Mouse (Mus musculus) gastrocnemius, postnatal 36 days (tissue): ENCODE results near the gene Rnft1. TPM values are rescaled to one million over a fixed set of nuclear protein-coding genes. Genes with fewer than 3 reads are reported as not detected.
A peak's percentile ranks its signal among the peaks of the same experiment; 100 is the strongest.
"Not testable (repeated sequence)": the region's sequence is repeated elsewhere in the genome, so short reads cannot be mapped to it uniquely, and the experiment has no call there.

ENCODE experiments used
- DNase-seq, 2 experiments: peaks; one replicate each; pipeline ENCODE4 v3.0.0; 2022
- intact Hi-C: fragments of 180-260 bp; cut with DNase I; formaldehyde crosslinking; loops from one replicate; pipeline ENCODE4 v1.15.1; 2025
- total RNA-seq, 2 experiments: library from RNA; stranded (reverse); gene quantifications; 2 replicates each; pipeline ENCODE4 v1.2.3; 2021

Gene Rnft1
- total RNA-seq, 2 experiments from 2014 or later = 39.5 to 42.6 TPM

- intact Hi-C loops = loop anchor here (5.0 kb wide), 1 partner anchor 231 kb away; no protein-coding TSS in a partner anchor
- DNase-seq = no peak
These were observed 23.5 kb downstream of the Rnft1 start for GRCm38 (mm10) chr11:86507991-86508390.

GRCm38 (mm10) chr11:86516620-86517019, 32.2 kb downstream of the Rnft1 start:
- intact Hi-C loops = no loop called here
- DNase-seq = no peak

- intact Hi-C loops = no loop called here
- no peak for DNase-seq
These were observed 32.8 kb downstream of the Rnft1 start for GRCm38 (mm10) chr11:86517229-86517628.

GRCm38 (mm10) chr11:86519751-86520150, 35.3 kb downstream of the Rnft1 start:
- intact Hi-C loops = no loop called here
- DNase-seq = no peak

GRCm38 (mm10) chr11:86527528-86527927, 43.1 kb downstream of the Rnft1 start:
- DNase-seq = no peak
- intact Hi-C loops = no loop called here

- no peak for DNase-seq
These were observed 48.4 kb downstream of the Rnft1 start for GRCm38 (mm10) chr11:86532834-86533233.

GRCm38 (mm10) chr11:86533302-86533701, 48.8 kb downstream of the Rnft1 start:
- DNase-seq, intact Hi-C loops: not testable (repeated sequence)

More at GRCm38 (mm10) chr11:86532834-86533233, 48.4 kb downstream of the Rnft1 start:
- intact Hi-C loops = no loop called here

GRCm38 (mm10) chr11:86534201-86534910, 49.9 kb downstream of the Rnft1 start:
- intact Hi-C loops = no loop called here
- DNase-seq = no peak

GRCm38 (mm10) chr11:86538786-86539185, 54.3 kb downstream of the Rnft1 start:
- intact Hi-C loops = no loop called here
- no peak for DNase-seq

GRCm38 (mm10) chr11:86539716-86540475, 55.4 kb downstream of the Rnft1 start:
- no peak for DNase-seq
- intact Hi-C loops = no loop called here

GRCm38 (mm10) chr11:86540476-86540845, 56.0 kb downstream of the Rnft1 start:
- intact Hi-C loops = no loop called here

GRCm38 (mm10) chr11:86542851-86543250, 58.4 kb downstream of the Rnft1 start:
- DNase-seq = no peak
- intact Hi-C loops = no loop called here

More at GRCm38 (mm10) chr11:86540476-86540845, 56.0 kb downstream of the Rnft1 start:
- no peak for DNase-seq

GRCm38 (mm10) chr11:86543960-86544638, 59.6 kb downstream of the Rnft1 start:
- DNase-seq = peak in 1 of 2 experiments; percentile 12
- intact Hi-C loops = no loop called here

- intact Hi-C loops = no loop called here
- peak; percentile 97 to 99 for DNase-seq
These were observed 60.3 kb downstream of the Rnft1 start, which contains the start of the genes Rps6kb1 and Tubd1 for GRCm38 (mm10) chr11:86544639-86545299. Rps6kb1 (minus strand) TSS chr11:86544805. Tubd1 (plus strand) TSS chr11:86544991.

GRCm38 (mm10) chr11:86545556-86545955, 61.1 kb downstream of the Rnft1 start:
- no peak for DNase-seq
- intact Hi-C loops = no loop called here

- intact Hi-C loops = no loop called here
- DNase-seq = no peak
These were observed 63.0 kb downstream of the Rnft1 start for GRCm38 (mm10) chr11:86547412-86547811.
